Mouse (Mus musculus): ENCODE measurements around the gene Eml6. TPM values are rescaled to one million over a fixed set of nuclear protein-coding genes. Genes with fewer than 3 reads are reported as not detected.
"Not testable (repeated sequence)": the region's sequence is repeated elsewhere in the genome, so short reads cannot be mapped to it uniquely, and the experiment has no call there.

Eml6 gene
- polyA plus RNA-seq, 2 experiments from 2014 or later = 0.82 to 1.2 TPM

DNA sequence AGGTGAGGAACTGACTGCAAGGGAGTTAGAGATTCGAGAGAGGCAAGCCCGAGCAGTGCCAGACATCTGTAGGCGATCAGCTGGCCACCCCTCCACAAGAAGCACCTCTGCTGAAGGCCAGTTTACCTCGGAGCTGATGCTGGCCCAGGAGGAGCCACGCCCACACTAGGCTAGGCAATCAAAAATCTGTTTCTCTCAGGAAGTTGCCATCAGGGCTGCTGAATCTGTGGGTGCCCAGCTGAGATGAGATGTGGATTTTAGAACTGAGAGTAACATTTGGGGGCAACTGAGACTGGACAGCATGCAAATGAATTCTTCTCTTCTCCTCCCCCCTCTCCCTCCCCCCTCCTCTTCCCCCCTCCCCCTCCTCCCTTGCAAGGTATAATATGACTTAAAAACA lies 238.4 kb downstream of the Eml6 start:
- ATAC-seq = no peak

DNA sequence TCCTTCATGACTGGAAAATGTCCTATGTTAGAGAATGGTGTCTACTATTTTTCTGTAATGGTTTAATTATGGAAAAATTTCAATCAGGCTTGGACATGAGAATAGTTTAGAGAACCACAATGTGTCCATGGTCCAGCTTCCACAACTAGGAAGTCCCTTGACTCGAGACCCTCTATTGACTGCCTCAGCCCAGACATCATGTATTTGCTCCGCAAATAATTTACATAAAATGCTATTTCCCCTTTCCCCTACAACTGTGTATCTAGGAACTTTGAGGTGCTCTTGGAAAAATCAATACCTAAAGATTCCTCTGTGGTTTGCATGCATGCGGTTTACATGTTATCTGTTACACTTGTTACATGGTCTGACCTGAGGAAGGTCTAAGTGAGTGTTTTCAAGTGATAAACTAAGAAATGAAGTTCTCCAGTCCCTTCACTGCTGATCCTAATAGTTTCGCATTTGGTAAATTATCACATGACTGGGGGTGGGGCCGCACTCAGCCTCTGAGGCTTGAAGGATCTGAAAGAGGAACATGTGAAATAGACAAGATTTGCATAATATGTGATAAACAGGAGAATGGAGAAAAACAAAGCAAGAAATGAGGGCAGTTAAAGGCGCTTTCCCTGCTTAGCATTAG lies 239.1 kb downstream of the Eml6 start:
- no peak for ATAC-seq

DNA sequence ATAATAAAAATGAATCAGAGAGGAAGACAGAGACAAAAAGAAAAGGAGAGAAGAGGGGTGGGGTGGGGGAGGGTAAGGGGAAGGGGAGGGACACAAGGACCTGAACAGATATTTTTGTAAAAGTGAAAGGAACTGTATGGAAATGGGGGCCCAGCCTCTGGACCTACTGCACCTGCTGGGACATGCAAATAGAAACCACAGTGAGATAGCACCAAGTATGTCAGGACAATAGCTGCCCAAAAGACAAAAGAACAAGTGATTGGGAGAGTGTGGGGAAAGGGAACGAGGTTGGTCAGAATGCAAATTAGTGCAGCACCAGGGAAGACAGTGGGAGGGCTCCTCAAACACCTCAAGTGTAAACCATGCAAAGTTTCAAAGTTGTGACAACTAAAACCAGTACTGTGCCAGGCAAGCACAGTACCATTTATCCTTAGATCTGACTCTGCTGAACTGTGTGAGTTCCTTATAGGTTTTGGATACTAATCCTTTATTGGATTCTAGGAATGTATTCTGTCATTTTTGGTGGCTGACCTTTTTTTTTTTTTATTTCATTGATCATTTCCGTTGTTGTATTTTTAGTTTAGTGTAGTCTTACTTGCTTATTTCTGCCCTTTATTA lies 246.3 kb downstream of the Eml6 start:
- no peak for ATAC-seq

GRCm38 (mm10) chr11:29778936-29779335 lies 246.9 kb downstream of the Eml6 start:
- no peak for ATAC-seq

GRCm38 (mm10) chr11:29777964-29778363 lies 247.9 kb downstream of the Eml6 start:
- no peak for ATAC-seq

GRCm38 (mm10) chr11:29774760-29775159 lies 251.1 kb downstream of the Eml6 start:
- no peak for ATAC-seq

GRCm38 (mm10) chr11:29774296-29774695 lies 251.5 kb downstream of the Eml6 start:
- no peak for ATAC-seq

DNA sequence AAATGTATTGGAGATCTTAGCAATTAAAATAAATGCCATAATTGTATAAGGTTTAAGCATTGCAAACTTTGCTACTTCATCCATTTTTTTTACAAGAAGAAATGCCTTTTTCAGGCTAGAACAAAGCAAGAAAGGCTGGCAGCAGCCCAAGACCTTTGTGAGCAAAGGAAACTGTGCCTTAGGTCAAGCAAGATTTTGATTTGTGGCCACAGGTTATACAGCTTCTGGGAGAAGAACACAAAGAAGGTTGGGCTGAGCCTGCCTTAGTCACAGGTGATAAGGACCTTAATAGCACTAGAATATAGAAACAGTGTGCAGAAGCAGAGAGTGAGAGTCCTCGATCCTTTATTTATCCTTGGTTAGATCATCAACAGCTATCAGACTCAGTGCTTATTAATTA lies 253.6 kb downstream of the Eml6 start:
- ATAC-seq = no peak

DNA sequence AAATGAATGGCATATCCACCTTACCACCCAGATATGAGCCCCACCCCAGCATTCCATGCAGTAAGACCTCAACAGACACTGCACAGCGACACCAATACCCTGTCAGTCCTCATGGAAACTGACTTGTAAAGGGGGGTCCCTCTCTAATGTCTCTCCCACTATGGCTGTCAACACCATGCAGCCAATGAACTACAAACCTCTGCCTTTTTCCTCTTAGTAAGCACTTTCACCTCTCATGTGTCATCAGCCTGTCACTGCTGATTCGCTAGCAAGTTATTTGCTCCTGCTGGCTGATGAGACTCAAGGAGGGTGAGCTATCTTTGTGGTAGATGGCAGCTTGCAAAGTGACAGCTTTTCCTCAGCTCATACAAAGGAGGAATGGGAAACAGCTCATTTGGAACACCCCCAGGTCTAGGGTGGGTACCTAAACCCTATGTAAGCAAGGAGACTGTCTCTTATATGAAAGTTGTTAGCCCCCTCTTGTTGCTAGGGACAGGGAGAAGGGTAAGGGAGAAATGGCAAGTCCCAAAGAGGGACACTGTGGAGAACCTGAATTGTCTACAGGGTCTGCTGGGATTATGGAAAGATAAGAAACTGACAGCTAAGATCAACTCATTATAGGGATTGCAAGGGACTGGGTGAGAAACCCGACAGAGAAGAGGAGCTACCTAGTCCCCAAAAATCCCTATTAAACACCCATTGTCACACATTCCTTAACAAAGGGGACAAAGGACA lies 255.0 kb downstream of the Eml6 start:
- ATAC-seq = no peak

GRCm38 (mm10) chr11:29768523-29768922 lies 257.3 kb downstream of the Eml6 start:
- ATAC-seq = no peak

DNA sequence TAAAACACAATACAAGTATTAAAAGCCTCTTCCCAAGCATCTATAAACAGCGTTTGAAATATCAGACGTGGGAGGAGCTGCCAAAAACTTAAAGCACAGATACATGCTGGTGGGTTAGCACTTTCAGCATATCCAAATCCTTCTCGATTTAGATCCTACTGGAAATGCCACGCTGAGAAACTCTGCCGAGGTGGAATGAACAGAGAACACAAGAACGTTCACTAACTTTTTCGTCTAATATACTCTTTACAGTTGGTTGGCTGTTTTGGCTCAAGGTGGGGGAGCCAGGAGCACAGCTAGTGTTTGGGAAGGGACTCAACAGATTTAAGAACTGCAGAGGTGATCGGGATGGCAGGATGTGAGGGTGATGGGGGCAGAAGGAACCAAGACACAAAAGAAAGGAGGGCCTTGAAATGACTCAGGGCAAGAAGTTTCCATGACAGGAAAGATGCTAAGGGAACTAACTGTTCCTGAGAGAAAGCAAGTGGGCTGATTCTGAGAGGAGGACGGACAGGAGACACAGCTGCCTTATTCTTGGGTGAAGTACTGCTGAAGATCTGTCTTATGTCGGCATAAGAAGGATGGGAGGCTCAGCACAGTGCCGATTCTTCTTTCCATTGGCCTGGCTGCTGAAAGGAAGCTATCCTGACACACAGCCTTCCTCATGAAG lies 259.4 kb downstream of the Eml6 start:
- no peak for ATAC-seq

DNA sequence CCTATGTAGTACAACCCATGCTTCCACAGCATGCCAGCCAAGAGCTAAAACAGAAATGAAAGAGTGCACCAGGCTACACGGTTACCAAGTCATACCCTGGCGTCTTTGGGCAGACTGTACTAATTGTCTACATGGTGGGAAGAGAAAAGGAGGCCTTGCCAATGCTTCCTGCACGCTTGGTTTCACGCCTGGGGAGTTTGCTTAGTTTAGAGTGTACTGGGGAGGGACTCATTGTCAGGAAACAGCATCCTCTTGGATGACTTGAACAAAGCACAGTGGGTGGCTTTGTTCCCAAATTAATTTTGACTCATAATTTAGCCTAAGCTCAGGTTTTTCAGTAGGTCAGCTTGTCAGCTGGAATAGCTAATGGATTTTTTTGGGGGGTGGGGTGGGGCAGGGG lies 260.8 kb downstream of the Eml6 start:
- ATAC-seq = no peak

DNA sequence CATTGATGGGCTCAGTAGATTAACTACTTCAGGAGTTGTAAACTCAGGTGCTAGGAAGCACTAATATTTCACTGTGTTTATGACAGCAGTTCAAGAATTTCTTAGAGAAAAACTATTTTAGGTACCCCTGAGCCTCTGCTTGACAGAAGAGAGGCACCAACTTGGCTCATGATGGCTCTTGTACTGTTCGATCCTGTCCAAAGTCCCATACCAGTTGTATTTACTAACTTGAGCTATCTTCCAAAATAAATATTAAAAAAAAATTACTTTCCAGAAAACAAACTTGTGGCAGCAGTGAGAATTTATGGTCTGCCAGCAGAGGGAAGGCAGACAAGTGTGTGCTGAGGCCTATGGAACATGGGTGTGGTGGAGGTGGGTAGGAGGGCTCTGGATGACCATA lies 263.1 kb downstream of the Eml6 start:
- ATAC-seq = no peak

GRCm38 (mm10) chr11:29761387-29761786 lies 264.4 kb downstream of the Eml6 start:
- no peak for ATAC-seq

DNA sequence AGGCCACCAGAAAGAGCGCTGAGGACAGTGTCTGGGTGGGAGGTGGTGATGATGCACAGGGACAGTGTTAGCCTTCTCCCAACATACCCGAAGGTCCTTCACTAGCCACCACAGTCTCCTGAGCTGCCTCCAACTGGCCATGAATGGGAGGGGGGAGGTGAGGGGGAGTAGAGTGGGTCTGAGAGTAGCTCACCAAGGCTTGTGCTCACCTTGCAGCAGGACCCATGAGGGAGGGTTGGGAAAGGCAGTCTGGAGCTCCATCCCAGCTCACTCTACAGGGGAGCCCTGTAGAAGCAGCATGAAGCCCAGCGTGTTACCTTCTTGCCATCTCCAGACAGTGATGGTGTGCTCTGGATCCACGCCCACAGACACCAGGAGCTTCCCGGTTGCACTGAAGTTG lies 267.2 kb downstream of the Eml6 start:
- ATAC-seq = no peak

- ATAC-seq = not testable (repeated sequence)
Measured at GRCm38 (mm10) chr11:29756007-29756406, 269.8 kb downstream of the Eml6 start.

DNA sequence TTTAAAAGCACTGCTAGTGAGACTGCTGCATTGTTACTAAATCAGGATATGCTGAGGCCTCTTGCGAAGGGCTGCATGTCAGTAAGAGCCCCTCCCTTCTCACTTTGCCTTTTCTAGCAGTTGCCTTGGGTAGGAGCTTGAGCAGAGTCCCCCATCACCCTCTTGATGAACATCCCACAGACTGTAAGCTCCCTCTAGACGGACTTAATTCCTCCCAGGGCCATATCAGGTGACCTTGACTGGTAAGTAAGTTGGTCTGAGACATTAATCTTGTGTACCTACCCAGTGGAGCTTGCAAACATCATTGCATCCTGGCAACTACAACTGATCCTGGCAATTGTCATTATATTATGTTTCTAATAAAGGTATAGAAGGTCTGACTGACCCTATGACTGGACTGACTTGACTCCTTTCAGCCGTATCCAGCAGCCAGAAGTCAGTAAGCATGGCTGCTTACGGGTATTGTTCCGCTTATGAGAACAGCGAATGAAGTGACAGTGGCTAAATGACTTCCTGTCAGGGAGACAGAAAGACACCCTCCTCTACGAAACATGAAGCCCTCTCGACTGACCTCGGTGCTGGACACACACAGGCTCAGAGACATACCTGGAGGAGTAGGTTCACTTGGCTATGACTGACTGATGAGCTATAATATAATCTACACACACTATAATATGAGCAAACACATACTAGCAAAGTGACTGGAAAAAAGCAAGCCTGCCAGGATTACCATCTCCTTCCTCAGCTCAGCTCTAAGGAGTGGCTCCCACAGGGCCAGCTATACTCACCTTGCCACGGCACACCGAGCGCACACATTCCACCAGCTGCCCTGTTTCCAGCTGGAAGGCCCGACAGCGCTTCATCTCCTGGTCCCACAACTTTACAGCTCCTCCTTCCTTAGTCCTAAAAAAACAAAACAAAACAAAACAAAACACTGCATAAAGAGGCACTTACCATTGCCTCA lies 273.9 kb downstream of the Eml6 start:
- no peak for ATAC-seq

GRCm38 (mm10) chr11:29751013-29751412 lies 274.8 kb downstream of the Eml6 start:
- ATAC-seq = no peak

DNA sequence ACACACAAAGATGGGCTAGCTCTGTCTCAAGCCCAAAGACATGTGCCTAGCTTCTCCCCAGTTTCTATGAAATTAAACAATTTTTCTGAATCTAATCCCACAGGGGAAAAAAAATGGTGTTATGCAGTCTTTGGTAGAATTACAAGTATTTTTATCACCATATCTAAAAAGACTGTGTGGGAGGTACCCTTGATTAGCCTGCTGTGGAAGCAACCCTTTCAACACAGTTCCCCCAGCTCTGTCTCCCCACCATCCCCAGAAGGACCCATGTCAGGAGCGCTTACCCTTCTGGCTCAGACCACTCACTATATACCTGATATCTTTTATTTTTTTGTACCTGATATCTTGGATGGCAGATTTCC lies 276.4 kb downstream of the Eml6 start:
- ATAC-seq = no peak

DNA sequence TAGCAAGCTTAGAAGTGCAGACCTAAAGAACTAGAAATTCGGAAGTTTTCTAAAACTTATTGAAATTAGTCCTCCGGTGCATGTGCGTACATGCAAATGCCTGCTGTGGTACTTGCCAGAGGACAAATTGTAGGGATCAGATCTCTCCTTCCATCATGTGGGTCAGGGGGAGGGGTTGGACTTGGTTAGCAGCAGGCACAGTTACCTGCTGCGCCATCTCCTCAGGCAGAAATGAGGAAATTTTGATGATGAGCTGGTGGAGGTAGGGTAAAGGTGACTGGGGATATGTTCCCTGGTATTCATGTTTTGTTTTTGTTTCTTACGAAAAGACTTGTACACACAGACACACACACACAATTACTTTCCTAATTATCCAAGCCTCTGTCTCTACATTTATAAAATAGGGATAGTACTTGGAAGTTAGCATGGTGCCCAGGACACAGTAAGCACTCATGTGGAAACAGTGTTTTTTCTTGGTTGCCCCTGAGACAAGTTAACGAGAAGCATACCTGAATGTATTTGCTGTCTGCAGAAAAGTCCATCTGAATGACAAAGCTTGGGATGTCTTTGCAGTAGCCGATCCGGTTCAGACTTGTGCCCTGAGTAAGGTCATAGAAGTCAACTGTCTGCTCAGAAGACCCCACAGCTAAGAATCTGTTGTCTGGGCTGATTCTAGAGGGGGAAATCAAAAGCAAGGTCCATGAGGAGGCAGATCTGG lies 276.9 kb downstream of the Eml6 start:
- no peak for ATAC-seq

DNA sequence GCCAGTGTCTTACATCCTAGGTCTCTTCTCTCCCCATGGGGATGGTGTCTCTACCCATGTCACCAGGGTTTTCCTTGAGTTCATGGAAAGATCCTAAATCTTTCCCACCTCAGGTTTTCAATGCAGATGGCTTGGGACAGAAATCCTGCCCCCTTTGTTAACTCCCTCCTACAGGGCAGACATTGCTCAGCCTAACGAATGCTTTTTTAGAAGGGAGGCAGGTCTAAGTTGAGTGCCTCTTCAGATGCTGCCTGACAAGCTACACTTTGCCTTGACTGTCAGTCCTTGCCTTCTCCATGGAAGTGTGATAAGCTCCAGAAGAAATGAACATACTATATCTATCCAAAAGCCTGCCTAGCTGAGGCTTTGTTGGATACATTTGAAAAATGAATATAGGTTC lies 278.0 kb downstream of the Eml6 start:
- no peak for ATAC-seq

DNA sequence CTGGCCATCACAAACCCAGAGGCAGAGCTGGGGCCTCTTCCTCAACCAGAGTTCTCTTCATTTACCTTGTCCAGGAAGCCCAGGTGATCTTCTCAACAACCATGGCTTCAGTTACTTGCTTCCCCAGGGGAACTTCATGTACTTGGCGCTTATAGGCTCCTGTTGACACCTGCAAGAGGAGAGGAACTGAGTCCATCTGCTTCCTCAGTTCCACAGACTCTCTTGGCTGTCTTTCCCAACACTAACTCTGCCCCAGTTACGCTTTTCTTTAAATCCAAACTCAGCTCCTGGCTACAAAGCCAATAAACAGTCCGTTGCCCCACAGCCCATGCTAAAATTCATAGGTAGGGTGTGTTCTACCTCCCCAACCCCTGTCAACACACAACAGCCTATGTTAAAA lies 278.5 kb downstream of the Eml6 start:
- no peak for ATAC-seq

Data from activated CD4-positive, CD25-positive, alpha-beta regulatory T cell, adult 4 months (primary cell).